Mouse (Mus musculus) midbrain, postnatal 0 days (tissue): ENCODE data around the gene Alpk1. TPM values are rescaled to one million over a fixed set of nuclear protein-coding genes. Genes with fewer than 3 reads are reported as not detected.
A peak's percentile ranks its signal among the peaks of the same experiment; 100 is the strongest.

Experiments
- ATAC-seq: fragments of 200-750 bp; cut with Nextera tagmentation; 2 replicates; pipeline ENCODE4 v1.8.0; 2017; ENCODE audit warnings: moderate number of reproducible peaks, mild to moderate bottlenecking, moderate TSS enrichment, moderate library complexity; ENCODE audit not compliant: low FRiP score
- DNase-seq: peaks from one replicate; pipeline ENCODE4 v3.0.0-alpha.2; 2015; ENCODE audit warnings: low spot score
- H3K27ac ChIP-seq: fragments of 300-500 bp; sonication (generic); 2 replicates; pipeline ENCODE4 v1.5.1; 2014; ENCODE audit warnings: low read depth, mild to moderate bottlenecking, low read length, mixed read lengths
- H3K27me3 ChIP-seq: fragments of 300-500 bp; sonication (generic); 2 replicates; pipeline ENCODE4 v1.6.1; 2014; ENCODE audit warnings: low read length, control low read depth, mixed read lengths; ENCODE audit not compliant: insufficient read depth
- H3K36me3 ChIP-seq: fragments of 300-500 bp; sonication (generic); 2 replicates; pipeline ENCODE4 v1.6.1; 2014; ENCODE audit warnings: low read length, control low read depth, mixed read lengths; ENCODE audit not compliant: insufficient read depth
- H3K4me1 ChIP-seq: fragments of 300-500 bp; sonication (generic); 2 replicates; pipeline ENCODE4 v1.6.1; 2014; ENCODE audit warnings: mild to moderate bottlenecking, control low read depth, antibody characterized with exemption, low read length, mixed read lengths; ENCODE audit not compliant: insufficient read depth
- H3K4me2 ChIP-seq: fragments of 300-500 bp; sonication (generic); 2 replicates; pipeline ENCODE4 v1.6.1; 2014; ENCODE audit warnings: low read depth, mild to moderate bottlenecking, low read length, mixed read lengths; ENCODE audit not compliant: poor library complexity, severe bottlenecking
- H3K4me3 ChIP-seq: fragments of 300-500 bp; sonication (generic); 2 replicates; pipeline ENCODE4 v1.5.1; 2014; ENCODE audit warnings: low read depth, mild to moderate bottlenecking, low read length, moderate library complexity
- H3K9ac ChIP-seq: fragments of 300-500 bp; sonication (generic); replicated peaks from 2 replicates; pipeline ENCODE4 v1.6.1; 2014; ENCODE audit warnings: mild to moderate bottlenecking, low read length, moderate library complexity, mixed read lengths; ENCODE audit not compliant: poor library complexity, severe bottlenecking
- H3K9me3 ChIP-seq: fragments of 300-500 bp; sonication (generic); 2 replicates; pipeline ENCODE4 v1.6.1; 2016; ENCODE audit warnings: low read length, control low read depth
- CTCF ChIP-seq: IDR thresholded peaks from 2 replicates; pipeline ENCODE4 v1.5.1; 2016; ENCODE audit warnings: antibody characterized with exemption, mild to moderate bottlenecking
- WGBS: fragments of 180-500 bp; shearing (Covaris S2); extraction: QIAGEN DNeasy Blood & Tissue Kit; methylation state at CpG from one replicate; pipeline ENCODE4 v1.1.7; 2014; 5-methylcytosine and 5-hydroxymethylcytosine counted together
- polyA plus RNA-seq: library from polyadenylated mRNA; unstranded; fragments of >200 nt; fragmentation: Nextera tagmentation; extraction: Ambion mirVana; gene quantifications from 2 replicates; pipeline ENCODE4 v1.2.1, GENCODE M21; 2015
- total RNA-seq: library from RNA; depleted of rRNA; stranded (reverse); fragments of >200 nt; gene quantifications from 2 replicates; pipeline ENCODE4 v1.2.3, GENCODE M21; 2014

Alpk1 gene
- total and polyA plus RNA-seq, 2 experiments from 2014 or later, result 0.25 to 0.60 TPM

GRCm38 (mm10) chr3:127630190-127630589, 150.1 kb downstream of the Alpk1 start:
- Histone ChIP-seq H3K9ac (no peak overlapping the region), H3K4me3 (no peak overlapping the region), H3K27ac (no peak overlapping the region), H3K4me1 (peaks cover 9% of the 10 kb centered on the region; the same call in 1 of the 2 replicates), H3K9me3 (no peaks in the 10 kb centered on the region), H3K27me3 (peaks cover 66% of the 10 kb centered on the region), H3K4me2 (no peak overlapping the region), H3K36me3 (no peaks in the 10 kb centered on the region)
- WGBS, result 14% methylated on average over 1 of the region's 1 CpGs
- no peak for DNase-seq
- no peak for ATAC-seq
- TF ChIP-seq CTCF, result no peak

- no peak overlapping the region for H3K4me3 ChIP-seq
- WGBS, result 2% methylated on average over 37 of the region's 37 CpGs
- DNase-seq, result no peak
- H3K27me3 ChIP-seq, result peaks cover 61% of the 10 kb centered on the region
- no peak overlapping the region for H3K4me2 ChIP-seq
- H3K9ac ChIP-seq, result no peak overlapping the region
- TF ChIP-seq CTCF, result no peak; the same call in 1 of the 2 replicates
- peaks cover 9% of the 10 kb centered on the region; the same call in 1 of the 2 replicates for H3K4me1 ChIP-seq
- no peaks in the 10 kb centered on the region for H3K9me3 ChIP-seq
- no peak overlapping the region for H3K27ac ChIP-seq
- ATAC-seq, result no peak
- no peaks in the 10 kb centered on the region for H3K36me3 ChIP-seq
These were observed 151.8 kb downstream of the Alpk1 start for GRCm38 (mm10) chr3:127628311-127629184.

GRCm38 (mm10) chr3:127627956-127628310, 152.4 kb downstream of the Alpk1 start:
- peaks cover 61% of the 10 kb centered on the region for H3K27me3 ChIP-seq
- no peak for ATAC-seq
- WGBS, result 5% methylated on average over 9 of the region's 9 CpGs

GRCm38 (mm10) chr3:127627151-127627955, 153.0 kb downstream of the Alpk1 start:
- Histone ChIP-seq H3K27ac (no peak overlapping the region), H3K9ac (no peak overlapping the region), H3K4me1 (peaks cover 5% of the 10 kb centered on the region; the same call in 1 of the 2 replicates), H3K4me3 (no peak overlapping the region), H3K36me3 (no peaks in the 10 kb centered on the region), H3K27me3 (peaks cover 66% of the 10 kb centered on the region), H3K4me2 (no peak overlapping the region), H3K9me3 (no peaks in the 10 kb centered on the region)
- no peak for TF ChIP-seq CTCF
- DNase-seq (no peak), ATAC-seq (no peak)
- 2% methylated on average over 28 of the region's 28 CpGs for WGBS

More at GRCm38 (mm10) chr3:127627956-127628310, 152.4 kb downstream of the Alpk1 start:
- Histone ChIP-seq H3K9me3 (no peaks in the 10 kb centered on the region), H3K36me3 (no peaks in the 10 kb centered on the region), H3K4me1 (peaks cover 9% of the 10 kb centered on the region; the same call in 1 of the 2 replicates), H3K27ac (no peak overlapping the region), H3K4me3 (no peak overlapping the region), H3K9ac (no peak overlapping the region), H3K4me2 (no peak overlapping the region)
- TF ChIP-seq CTCF, result peak; percentile 34
- DNase-seq, result no peak

GRCm38 (mm10) chr3:127626524-127626923, 153.8 kb downstream of the Alpk1 start:
- H3K9ac ChIP-seq, result no peak overlapping the region
- no peak overlapping the region for H3K4me2 ChIP-seq
- H3K9me3 ChIP-seq, result no peaks in the 10 kb centered on the region
- peaks cover 62% of the 10 kb centered on the region for H3K27me3 ChIP-seq
- no peak for DNase-seq
- WGBS, result 9% methylated on average over 3 of the region's 3 CpGs
- TF ChIP-seq CTCF, result no peak
- H3K4me3 ChIP-seq, result no peak overlapping the region
- peaks cover 4% of the 10 kb centered on the region; the same call in 1 of the 2 replicates for H3K4me1 ChIP-seq
- no peak overlapping the region for H3K27ac ChIP-seq
- no peaks in the 10 kb centered on the region for H3K36me3 ChIP-seq
- ATAC-seq, result no peak
